In genomic region chr13:102131459-102131858, GRCm38 (mm10) we compare ENCODE assay signal across 23 mouse cellular contexts.
A peak's percentile ranks its signal among the peaks of the same experiment; 100 is the strongest.
DNase-seq lines count a peak whose midpoint lies in the region; ATAC-seq lines count a peak whose summit lies in the region.
"Had no signal": no experiment of that assay in that cellular context is flagged by ENCODE, and none has a peak within 500 bp of the region (broad histone marks: within the 10 kb centered on the region; RNA-seq: fewer than 3 reads in every experiment).

No protein-coding gene starts in this region.

- peaks cover 4% of the 10 kb centered on the region for H3K4me1 ChIP-seq in forebrain, embryonic 16.5 days (replicated peaks; ENCODE audit: control insufficient read depth, insufficient read depth, low read length)
- no peaks in the 10 kb centered on the region for H3K4me1 ChIP-seq in forebrain, embryonic 12.5 days
- peaks cover 19% of the 10 kb centered on the region for H3K4me1 ChIP-seq in hindbrain, embryonic 10.5 days (replicated peaks)
- H3K4me1 ChIP-seq in hindbrain, embryonic 13.5 days (replicated peaks): 0 out of 2 replicates have a peak, but pooled peaks cover 2% of the 10 kb centered on the region
- H3K4me1 ChIP-seq in heart, embryonic 11.5 days (ENCODE audit: control insufficient read depth, insufficient read depth, low read length): no peaks in the 10 kb centered on the region
- H3K4me1 ChIP-seq: embryonic facial prominence, embryonic 12.5 days had no signal

- no peak overlapping the region for H3K4me3 ChIP-seq in forebrain, embryonic 16.5 days (replicated peaks; ENCODE audit: low read length)
- no peak overlapping the region for H3K4me3 ChIP-seq in forebrain, embryonic 12.5 days (replicated peaks)
- no peak overlapping the region for H3K4me3 ChIP-seq in hindbrain, embryonic 10.5 days
- H3K4me3 ChIP-seq in hindbrain, embryonic 13.5 days: no peak overlapping the region
- H3K4me3 ChIP-seq in heart, embryonic 11.5 days (ENCODE audit: low read depth, low read length): no peak overlapping the region
- H3K4me3 ChIP-seq: embryonic facial prominence, embryonic 10.5 days; embryonic facial prominence, embryonic 12.5 days; forebrain, embryonic 15.5 days had no signal

- ATAC-seq in forebrain, embryonic 16.5 days: peak; percentile 50; the same call in 1 of the 2 replicates
- ATAC-seq in forebrain, embryonic 12.5 days (ENCODE audit: low FRiP score): no peak
- ATAC-seq in hindbrain, embryonic 13.5 days (ENCODE audit: low FRiP score): no peak
- no peak for ATAC-seq in heart, embryonic 11.5 days (replicated peaks; ENCODE audit: insufficient number of reproducible peaks, low FRiP score, low TSS enrichment)
- ATAC-seq: activated CD4-positive, CD25-positive, alpha-beta regulatory T cell, adult 4 months; CD4-positive, CD25-positive, alpha-beta regulatory T cell, adult 4 months; forebrain, embryonic 15.5 days; Patski had no signal

- no peak overlapping the region for H3K27ac ChIP-seq in forebrain, embryonic 16.5 days (ENCODE audit: low read length)
- no peak overlapping the region for H3K27ac ChIP-seq in forebrain, embryonic 12.5 days
- peak overlapping the region; percentile 69 for H3K27ac ChIP-seq in hindbrain, embryonic 10.5 days
- H3K27ac ChIP-seq in hindbrain, embryonic 13.5 days: no peak overlapping the region
- no peak overlapping the region for H3K27ac ChIP-seq in heart, embryonic 11.5 days (ENCODE audit: low read depth, low read length)
- H3K27ac ChIP-seq: embryonic facial prominence, embryonic 10.5 days; embryonic facial prominence, embryonic 12.5 days; forebrain, embryonic 15.5 days had no signal

- no peak for DNase-seq in hindbrain, embryonic 10.5 days (ENCODE audit: low spot score)
- DNase-seq in right cerebral cortex, postnatal 4 days: peak; percentile 5
- no peak for DNase-seq in right cerebral cortex, postnatal 36 days (ENCODE audit: low spot score in 2 of 2)
- DNase-seq: adrenal gland, adult 8-10 months; adrenal gland, postnatal 14 days; adrenal gland, postnatal 36 days; B cell, adult 2 months; cerebellum, adult 11-12 months; cerebellum, adult 2 months; cerebellum, adult 9-10 months; cerebellum, postnatal 25 days had no signal

- no peaks in the 10 kb centered on the region for H3K9me3 ChIP-seq in forebrain, embryonic 16.5 days (ENCODE audit: control insufficient read depth, low read length)
- no peaks in the 10 kb centered on the region for H3K9me3 ChIP-seq in forebrain, embryonic 12.5 days
- H3K9me3 ChIP-seq in hindbrain, embryonic 10.5 days: no peaks in the 10 kb centered on the region
- no peaks in the 10 kb centered on the region for H3K9me3 ChIP-seq in hindbrain, embryonic 13.5 days
- no peaks in the 10 kb centered on the region for H3K9me3 ChIP-seq in heart, embryonic 11.5 days (replicated peaks; ENCODE audit: control insufficient read depth, low read length)
- H3K9me3 ChIP-seq: embryonic facial prominence, embryonic 10.5 days; embryonic facial prominence, embryonic 12.5 days; forebrain, embryonic 15.5 days; G1E had no signal

- H3K4me2 ChIP-seq in forebrain, embryonic 16.5 days (ENCODE audit: low read length): no peak overlapping the region
- H3K4me2 ChIP-seq in forebrain, embryonic 12.5 days: no peak overlapping the region
- H3K4me2 ChIP-seq in hindbrain, embryonic 13.5 days: no peak overlapping the region
- H3K4me2 ChIP-seq in heart, embryonic 11.5 days: no peak overlapping the region
- H3K4me2 ChIP-seq: embryonic facial prominence, embryonic 12.5 days; forebrain, embryonic 15.5 days had no signal

- H3K36me3 ChIP-seq in forebrain, embryonic 16.5 days (ENCODE audit: control insufficient read depth, insufficient read depth): no peaks in the 10 kb centered on the region
- no peaks in the 10 kb centered on the region for H3K36me3 ChIP-seq in forebrain, embryonic 12.5 days (replicated peaks)
- no peaks in the 10 kb centered on the region for H3K36me3 ChIP-seq in hindbrain, embryonic 10.5 days
- no peaks in the 10 kb centered on the region for H3K36me3 ChIP-seq in hindbrain, embryonic 13.5 days
- no peaks in the 10 kb centered on the region for H3K36me3 ChIP-seq in heart, embryonic 11.5 days (ENCODE audit: control insufficient read depth, insufficient read depth, low read length)
- H3K36me3 ChIP-seq: embryonic facial prominence, embryonic 10.5 days; embryonic facial prominence, embryonic 12.5 days; forebrain, embryonic 15.5 days; G1E had no signal

- no peak overlapping the region for H3K9ac ChIP-seq in forebrain, embryonic 16.5 days (replicated peaks; ENCODE audit: low read depth, low read length)
- no peak overlapping the region for H3K9ac ChIP-seq in forebrain, embryonic 12.5 days
- H3K9ac ChIP-seq in hindbrain, embryonic 13.5 days: no peak overlapping the region
- no peak overlapping the region for H3K9ac ChIP-seq in heart, embryonic 11.5 days (ENCODE audit: low read depth, low read length)
- H3K9ac ChIP-seq: embryonic facial prominence, embryonic 12.5 days; forebrain, embryonic 15.5 days had no signal

- WGBS in forebrain, embryonic 16.5 days: 75% methylated on average over 2 of the region's 2 CpGs
- 94% methylated on average over 2 of the region's 2 CpGs for WGBS in forebrain, embryonic 12.5 days
- 87% methylated on average over 2 of the region's 2 CpGs for WGBS in hindbrain, embryonic 10.5 days
- WGBS in hindbrain, embryonic 13.5 days: 85% methylated on average over 2 of the region's 2 CpGs
- WGBS in heart, embryonic 11.5 days (ENCODE audit: insufficient replicate concordance): 93% methylated on average over 2 of the region's 2 CpGs

- no peaks in the 10 kb centered on the region for H3K27me3 ChIP-seq in forebrain, embryonic 16.5 days (replicated peaks; ENCODE audit: control insufficient read depth, insufficient read depth, low read length)
- no peaks in the 10 kb centered on the region for H3K27me3 ChIP-seq in forebrain, embryonic 12.5 days
- no peaks in the 10 kb centered on the region for H3K27me3 ChIP-seq in hindbrain, embryonic 10.5 days (ENCODE audit: insufficient read depth, poor library complexity, severe bottlenecking)
- no peaks in the 10 kb centered on the region for H3K27me3 ChIP-seq in hindbrain, embryonic 13.5 days
- no peaks in the 10 kb centered on the region for H3K27me3 ChIP-seq in heart, embryonic 11.5 days (ENCODE audit: control insufficient read depth, insufficient read depth, low read length)
- H3K27me3 ChIP-seq: CH12.LX; embryonic facial prominence, embryonic 12.5 days; forebrain, embryonic 15.5 days; Patski had no signal
